ENCODE assay signal across 17 mouse cellular contexts in the genomic region with DNA sequence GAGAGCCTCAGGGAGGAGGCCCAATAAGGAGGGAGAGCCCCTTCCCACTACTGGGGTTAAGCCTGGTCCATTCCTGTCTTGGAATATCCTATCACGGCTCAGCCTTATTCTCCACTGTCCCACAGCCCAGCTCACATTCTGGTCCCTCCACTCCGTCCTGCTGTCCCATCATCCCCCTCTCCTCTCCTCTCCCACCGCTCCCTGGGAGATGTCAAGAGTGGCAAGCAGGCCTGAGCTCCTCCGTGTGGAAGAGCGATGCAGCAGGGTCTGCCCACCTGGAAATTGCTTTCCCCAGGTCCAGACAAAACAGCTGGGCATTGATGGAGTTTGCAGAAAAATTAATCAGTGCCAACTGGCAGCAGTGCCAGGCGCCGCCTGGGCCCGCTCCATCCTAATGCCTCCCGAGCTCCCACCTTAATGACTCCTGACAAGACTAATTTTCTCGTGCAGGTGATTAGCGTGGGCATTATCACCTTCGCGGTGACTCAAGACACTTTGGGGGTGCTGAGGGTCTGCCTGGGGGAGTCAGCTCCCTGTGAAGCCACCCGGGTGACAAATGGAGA. TPM values are rescaled to one million over a fixed set of nuclear protein-coding genes. Genes with fewer than 3 reads are reported as not detected.
A peak's percentile ranks its signal among the peaks of the same experiment; 100 is the strongest.
DNase-seq lines count a peak whose midpoint lies in the region; ATAC-seq and TF ChIP-seq lines count a peak whose summit lies in the region.
"Had no signal": no experiment of that assay in that cellular context is flagged by ENCODE, and none has a peak within 500 bp of the region (broad histone marks: within the 10 kb centered on the region; RNA-seq: fewer than 3 reads in every experiment).

No protein-coding gene starts in this region.

- TF ChIP-seq CTCF in brain, embryonic 14.5 days (IDR thresholded peaks at IDR 0.05; ENCODE audit: borderline replicate concordance, extremely low read depth, insufficient read depth, insufficient read length) = no peak

- H3K9me3 ChIP-seq in hindbrain, embryonic 13.5 days = no peaks in the 10 kb centered on the region
- no peaks in the 10 kb centered on the region for H3K9me3 ChIP-seq in hindbrain, embryonic 10.5 days
- H3K9me3 ChIP-seq in midbrain, embryonic 11.5 days (ENCODE audit: control insufficient read depth, low read length) = no peaks in the 10 kb centered on the region
- H3K9me3 ChIP-seq in midbrain, embryonic 16.5 days (replicated peaks; ENCODE audit: control insufficient read depth, low read length, poor library complexity, severe bottlenecking) = no peaks in the 10 kb centered on the region
- no peaks in the 10 kb centered on the region for H3K9me3 ChIP-seq in neural tube, embryonic 15.5 days (replicated peaks)
- H3K9me3 ChIP-seq: forebrain, embryonic 13.5 days; heart, embryonic 12.5 days had no signal

- no peaks in the 10 kb centered on the region for H3K27me3 ChIP-seq in hindbrain, embryonic 13.5 days
- H3K27me3 ChIP-seq in hindbrain, embryonic 10.5 days (ENCODE audit: insufficient read depth, poor library complexity, severe bottlenecking) = no peaks in the 10 kb centered on the region
- no peaks in the 10 kb centered on the region for H3K27me3 ChIP-seq in midbrain, embryonic 11.5 days (ENCODE audit: control insufficient read depth, insufficient read depth, low read length)
- H3K27me3 ChIP-seq in midbrain, embryonic 16.5 days (ENCODE audit: control insufficient read depth, insufficient read depth, low read depth, low read length) = no peaks in the 10 kb centered on the region
- H3K27me3 ChIP-seq in neural tube, embryonic 15.5 days (replicated peaks) = no peaks in the 10 kb centered on the region
- H3K27me3 ChIP-seq: forebrain, embryonic 13.5 days had no signal

- no peak for DNase-seq in hindbrain, embryonic 10.5 days (ENCODE audit: low spot score)
- DNase-seq in midbrain, embryonic 11.5 days (ENCODE audit: low spot score, missing footprints) = peak; percentile 2
- DNase-seq in brain, embryonic 14.5 days (ENCODE audit: low read depth) = peak; percentile 13
- no peak for DNase-seq in embryo, embryonic 10 days (ENCODE audit: low spot score)
- DNase-seq: adrenal gland, adult 8-10 months; adrenal gland, postnatal 36 days; cerebellum, adult 11 months; cerebellum, adult 8-10 months; cerebellum, postnatal 14 days; forebrain, postnatal 0 days; gastrocnemius, postnatal 25 days had no signal

- 66% methylated on average over 14 of the region's 14 CpGs for WGBS in hindbrain, embryonic 13.5 days
- WGBS in hindbrain, embryonic 10.5 days = 76% methylated on average over 14 of the region's 14 CpGs
- WGBS in midbrain, embryonic 11.5 days = 78% methylated on average over 14 of the region's 14 CpGs
- WGBS in midbrain, embryonic 16.5 days = 62% methylated on average over 14 of the region's 14 CpGs
- 49% methylated on average over 14 of the region's 14 CpGs for WGBS in neural tube, embryonic 15.5 days

- no peaks in the 10 kb centered on the region for H3K36me3 ChIP-seq in hindbrain, embryonic 13.5 days
- H3K36me3 ChIP-seq in hindbrain, embryonic 10.5 days = no peaks in the 10 kb centered on the region
- no peaks in the 10 kb centered on the region for H3K36me3 ChIP-seq in midbrain, embryonic 11.5 days (ENCODE audit: control insufficient read depth, insufficient read depth, low read length)
- no peaks in the 10 kb centered on the region for H3K36me3 ChIP-seq in midbrain, embryonic 16.5 days (ENCODE audit: control insufficient read depth, insufficient read depth, low read length)
- no peaks in the 10 kb centered on the region for H3K36me3 ChIP-seq in neural tube, embryonic 15.5 days
- H3K36me3 ChIP-seq: heart, embryonic 12.5 days had no signal

- peaks cover 20% of the 10 kb centered on the region for H3K4me1 ChIP-seq in hindbrain, embryonic 13.5 days (replicated peaks)
- peaks cover 3% of the 10 kb centered on the region for H3K4me1 ChIP-seq in hindbrain, embryonic 10.5 days (replicated peaks)
- no peaks in the 10 kb centered on the region for H3K4me1 ChIP-seq in midbrain, embryonic 11.5 days (ENCODE audit: control insufficient read depth, insufficient read depth, low read length)
- H3K4me1 ChIP-seq in midbrain, embryonic 16.5 days (ENCODE audit: control insufficient read depth, insufficient read depth, low read length) = peaks cover 4% of the 10 kb centered on the region; the same call in 1 of the 2 replicates
- peaks cover 16% of the 10 kb centered on the region for H3K4me1 ChIP-seq in neural tube, embryonic 15.5 days
- H3K4me1 ChIP-seq: heart, embryonic 12.5 days had no signal

- ATAC-seq in hindbrain, embryonic 13.5 days (ENCODE audit: low FRiP score) = peak; percentile 53; the same call in 1 of the 2 replicates
- ATAC-seq in midbrain, embryonic 11.5 days (ENCODE audit: low FRiP score) = no peak
- ATAC-seq in midbrain, embryonic 16.5 days = no peak
- peak; percentile 43 for ATAC-seq in neural tube, embryonic 15.5 days (ENCODE audit: low FRiP score)
- ATAC-seq: forebrain, embryonic 13.5 days; forebrain, postnatal 0 days; intestine, embryonic 16.5 days had no signal

- no peak overlapping the region for H3K9ac ChIP-seq in hindbrain, embryonic 13.5 days
- H3K9ac ChIP-seq in midbrain, embryonic 11.5 days (ENCODE audit: low read length) = no peak overlapping the region
- no peak overlapping the region for H3K9ac ChIP-seq in midbrain, embryonic 16.5 days (ENCODE audit: low read depth, low read length)
- H3K9ac ChIP-seq in neural tube, embryonic 15.5 days (replicated peaks) = no peak overlapping the region
- H3K9ac ChIP-seq: forebrain, embryonic 13.5 days; forebrain, postnatal 0 days; heart, embryonic 12.5 days had no signal

- peak overlapping the region; percentile 40 for H3K27ac ChIP-seq in hindbrain, embryonic 13.5 days
- no peak overlapping the region for H3K27ac ChIP-seq in hindbrain, embryonic 10.5 days
- H3K27ac ChIP-seq in midbrain, embryonic 11.5 days (ENCODE audit: low read depth, low read length) = no peak overlapping the region
- H3K27ac ChIP-seq in midbrain, embryonic 16.5 days (ENCODE audit: low read length) = no peak overlapping the region
- H3K27ac ChIP-seq in neural tube, embryonic 15.5 days (replicated peaks) = no peak overlapping the region
- H3K27ac ChIP-seq: forebrain, embryonic 13.5 days had no signal

- no peak for TF ChIP-seq POLR2A in brain, embryonic 14.5 days (IDR thresholded peaks at IDR 0.05; ENCODE audit: borderline replicate concordance, extremely low read depth, insufficient read depth, insufficient read length, poor library complexity, severe bottlenecking)

- no peak overlapping the region for H3K4me2 ChIP-seq in hindbrain, embryonic 13.5 days
- no peak overlapping the region for H3K4me2 ChIP-seq in midbrain, embryonic 11.5 days
- no peak overlapping the region for H3K4me2 ChIP-seq in midbrain, embryonic 16.5 days (ENCODE audit: low read length)
- no peak overlapping the region for H3K4me2 ChIP-seq in neural tube, embryonic 15.5 days
- H3K4me2 ChIP-seq: forebrain, embryonic 13.5 days; heart, embryonic 12.5 days had no signal

- no peak overlapping the region for H3K4me3 ChIP-seq in hindbrain, embryonic 13.5 days
- no peak overlapping the region for H3K4me3 ChIP-seq in hindbrain, embryonic 10.5 days
- no peak overlapping the region for H3K4me3 ChIP-seq in midbrain, embryonic 11.5 days (ENCODE audit: low read depth, low read length)
- no peak overlapping the region for H3K4me3 ChIP-seq in midbrain, embryonic 16.5 days (ENCODE audit: low read depth, low read length)
- no peak overlapping the region for H3K4me3 ChIP-seq in neural tube, embryonic 15.5 days (replicated peaks)
- H3K4me3 ChIP-seq: forebrain, embryonic 13.5 days; heart, embryonic 12.5 days had no signal

RNA-seq across cellular contexts. Expression of gene Cdh23, which starts 52.1 kb away (rescaled TPM):
- 2.0 TPM in 2 replicates for polyA plus RNA-seq in hindbrain, embryonic 13.5 days (2015; fragmentation: Nextera tagmentation; extraction: Ambion mirVana)
- polyA plus RNA-seq in hindbrain, embryonic 10.5 days (2016; fragmentation: Nextera tagmentation; extraction: Ambion mirVana) = 0.16 and 0.41 TPM in 2 replicates
- polyA plus RNA-seq in midbrain, embryonic 11.5 days (2014; fragmentation: Nextera tagmentation; extraction: Ambion mirVana) = 0.61 and 0.71 TPM in 2 replicates
- 4.7 and 7.7 TPM in 2 replicates for polyA plus RNA-seq in midbrain, embryonic 16.5 days (2015; fragmentation: Nextera tagmentation; extraction: Ambion mirVana)
- 4.3 and 9.0 TPM in 2 replicates for polyA plus RNA-seq in brain, embryonic 14.5 days (2012; rRNA removed)
- 8.6 and 10.0 TPM in 2 replicates for polyA plus RNA-seq in neural tube, embryonic 15.5 days (2015; fragmentation: Nextera tagmentation; extraction: Ambion mirVana)

Comparison
In these comparisons a context has a peak if more than half of its experiments do, and no peak if none do; other contexts are left out.
1. ATAC-seq: peak in hindbrain, embryonic 13.5 days (single experiment) and neural tube, embryonic 15.5 days (single experiment); none in midbrain, embryonic 11.5 days (single experiment) and midbrain, embryonic 16.5 days (single experiment).
2. DNase-seq: peak in midbrain, embryonic 11.5 days (single experiment) and brain, embryonic 14.5 days (single experiment); none in hindbrain, embryonic 10.5 days (single experiment) and embryo, embryonic 10 days (single experiment).